Mouse (Mus musculus) Patski (cell line): Measurements from ENCODE around the gene Dync1h1. TPM values are rescaled to one million over a fixed set of nuclear protein-coding genes. Genes with fewer than 3 reads are reported as not detected.
"Not testable (repeated sequence)": the region's sequence is repeated elsewhere in the genome, so short reads cannot be mapped to it uniquely, and the experiment has no call there.

Experiments used
- ATAC-seq: fragments of 100-300 bp; one replicate; pipeline ENCODE4 v1.8.0; 2021
- CTCF ChIA-PET: fragments of 350-600 bp; sonication (Branson Sonifier 250); formaldehyde crosslinking; loops from one replicate; lab custom pipeline; 2022; ENCODE audit warnings: inconsistent platforms; lab: Charles Lee
- POLR2A ChIA-PET: fragments of 350-600 bp; sonication (Branson Sonifier 250); formaldehyde crosslinking; loops from one replicate; lab custom pipeline; 2022; ENCODE audit warnings: antibody characterized with exemption, inconsistent platforms; lab: Charles Lee
- DNase-seq: peaks from one replicate; pipeline ENCODE4 v3.0.0-alpha.2; 2011; ENCODE audit warnings: low read depth, low spot score
- H3K27me3 ChIP-seq: fragments of 371-371 bp; one replicate; pipeline ENCODE4 v1.5.1; 2021
- CTCF ChIP-seq: fragments of 100-300 bp; IDR thresholded peaks from one replicate; pipeline ENCODE4 v1.5.1; 2021
- in situ Hi-C: fragments of 300-500 bp; cut with MboI; formaldehyde crosslinking; loops from 3 replicates; pipeline ENCODE4 v1.11.1; 2018; ENCODE audit warnings: low pct_unique_long_range_greater_than_20kb, mixed read lengths
- polyA plus RNA-seq: library from polyadenylated mRNA; unstranded; gene quantifications from one replicate; pipeline ENCODE4 v1.2.3, GENCODE M21; 2021

Gene Dync1h1
- polyA plus RNA-seq, 1 experiment from 2014 or later, result 188 TPM

DNA sequence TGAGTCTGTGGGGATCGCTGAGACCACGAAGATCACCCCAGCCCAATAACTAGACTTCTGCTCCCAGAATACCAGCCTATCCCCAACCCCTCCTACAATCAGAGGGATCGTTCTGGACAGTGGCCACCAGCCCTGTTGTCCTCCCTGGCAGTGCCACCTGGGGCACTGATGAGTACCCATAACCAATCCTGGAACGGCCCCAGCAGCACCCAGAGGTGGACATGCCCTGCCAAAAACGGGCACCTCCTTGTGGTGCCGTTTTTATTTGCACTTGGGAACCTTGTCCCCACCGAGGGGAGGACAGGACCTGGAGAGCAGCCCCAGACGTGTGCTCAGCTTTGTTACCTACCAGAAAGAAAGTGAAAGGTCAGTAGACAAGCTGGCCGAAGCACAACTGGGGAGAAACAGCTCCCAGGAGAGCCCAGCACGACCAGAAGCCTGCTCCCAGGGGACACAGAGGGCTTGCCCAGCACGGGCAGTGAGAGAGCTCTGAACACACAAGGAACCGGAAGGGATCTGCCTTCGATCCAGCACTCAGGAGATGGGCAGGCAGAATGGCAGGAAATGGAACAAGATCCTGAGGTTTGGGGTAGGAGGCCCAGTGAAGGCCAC, 66.3 kb downstream of the Dync1h1 start:
- ChIA-PET POLR2A (no interaction called here), CTCF (interaction anchor here (1.4 kb wide), 1 partner anchor 16 kb away, joined by 3 read pairs; no protein-coding TSS in a partner anchor)
- no peak for DNase-seq
- in situ Hi-C loops, result no loop called here
- no peak for TF ChIP-seq CTCF
- no peaks in the 10 kb centered on the region for H3K27me3 ChIP-seq
- no peak for ATAC-seq

DNA sequence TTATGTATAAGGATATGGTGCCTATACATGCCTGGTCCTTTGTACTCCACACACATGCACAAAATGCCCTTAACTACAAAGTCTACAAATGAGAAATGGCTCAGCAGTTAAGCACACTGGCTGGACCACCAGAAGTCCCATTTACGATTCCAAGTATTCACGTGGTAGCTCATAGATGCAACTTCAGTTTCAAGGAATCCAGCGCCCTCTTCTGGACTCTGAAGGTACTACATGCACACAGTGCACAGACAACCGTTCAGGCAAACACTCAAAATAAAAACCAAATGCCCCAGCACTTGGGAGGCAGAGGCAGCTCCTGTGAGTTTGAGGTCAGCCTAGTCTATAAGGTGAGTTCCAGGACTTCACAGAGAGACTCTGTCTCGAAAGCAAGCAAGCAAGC, 73.0 kb downstream of the Dync1h1 start:
- ATAC-seq (no peak), DNase-seq (no peak)
- no peak for TF ChIP-seq CTCF
- CTCF ChIA-PET, result interaction anchor here (1.6 to 1.7 kb wide), 2 partner anchors 11 to 24 kb away, joined by 4 to 5 read pairs; no protein-coding TSS in a partner anchor
- H3K27me3 ChIP-seq, result no peaks in the 10 kb centered on the region
- in situ Hi-C loops, result no loop called here
- POLR2A ChIA-PET, result no interaction called here

DNA sequence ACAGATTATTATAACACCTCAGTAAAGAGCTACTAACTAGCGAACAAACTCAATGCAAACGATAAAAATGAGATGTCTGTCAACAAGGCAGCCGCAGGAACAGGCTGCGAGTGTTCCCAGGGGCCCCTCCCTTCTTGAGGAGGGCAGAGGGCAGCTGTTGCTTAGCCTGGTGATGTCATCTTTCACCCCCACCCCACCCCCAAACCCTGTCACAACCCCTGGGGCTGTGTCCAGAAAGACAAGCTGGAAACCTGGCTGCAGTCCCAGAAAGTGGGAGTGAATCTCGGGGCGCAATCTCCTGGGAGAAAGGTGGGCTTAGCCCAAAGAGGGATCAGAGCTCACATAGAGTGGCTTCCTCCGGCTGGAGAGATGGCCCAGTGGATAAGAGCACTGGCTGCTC, 79.9 kb downstream of the Dync1h1 start:
- TF ChIP-seq CTCF, result no peak
- ATAC-seq (no peak), DNase-seq (no peak)
- POLR2A ChIA-PET, result no interaction called here
- in situ Hi-C loops, result loop anchor here (10.0 kb wide), 1 partner anchor 164 kb away; the partner anchor contains the start of gene Mok
- no peaks in the 10 kb centered on the region for H3K27me3 ChIP-seq
- CTCF ChIA-PET, result interaction anchor here (1.9 kb wide), 1 partner anchor 22 kb away, joined by 5 read pairs; the partner anchor contains the start of gene Hsp90aa1

DNA sequence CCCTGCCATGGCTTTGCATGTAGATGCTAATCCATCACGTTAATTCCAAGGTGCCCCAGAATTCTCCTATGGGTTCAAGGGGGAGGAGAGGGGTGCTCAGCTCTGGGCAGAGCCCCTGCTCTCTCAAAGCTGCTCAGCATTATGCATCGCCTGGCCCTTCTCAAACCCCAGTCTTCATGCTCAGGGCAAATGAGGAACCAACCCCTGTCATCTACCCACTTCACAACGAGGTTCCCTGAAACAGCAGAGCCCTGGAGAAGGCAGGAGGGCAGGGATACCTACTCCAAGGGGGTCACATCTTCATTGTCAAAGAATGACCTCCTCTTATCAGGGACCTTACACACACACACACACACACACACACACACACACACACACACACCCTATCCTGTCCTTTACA, 80.6 kb downstream of the Dync1h1 start:
- H3K27me3 ChIP-seq, result no peaks in the 10 kb centered on the region
- POLR2A ChIA-PET, result no interaction called here
- ATAC-seq (no peak), DNase-seq (no peak)
- CTCF ChIA-PET, result interaction anchor here (1.9 kb wide), 1 partner anchor 21 kb away, joined by 5 read pairs; the partner anchor contains the start of gene Hsp90aa1
- in situ Hi-C loops, result loop anchor here (10.0 kb wide), 1 partner anchor 163 kb away; the partner anchor contains the start of gene Mok
- no peak for TF ChIP-seq CTCF

DNA sequence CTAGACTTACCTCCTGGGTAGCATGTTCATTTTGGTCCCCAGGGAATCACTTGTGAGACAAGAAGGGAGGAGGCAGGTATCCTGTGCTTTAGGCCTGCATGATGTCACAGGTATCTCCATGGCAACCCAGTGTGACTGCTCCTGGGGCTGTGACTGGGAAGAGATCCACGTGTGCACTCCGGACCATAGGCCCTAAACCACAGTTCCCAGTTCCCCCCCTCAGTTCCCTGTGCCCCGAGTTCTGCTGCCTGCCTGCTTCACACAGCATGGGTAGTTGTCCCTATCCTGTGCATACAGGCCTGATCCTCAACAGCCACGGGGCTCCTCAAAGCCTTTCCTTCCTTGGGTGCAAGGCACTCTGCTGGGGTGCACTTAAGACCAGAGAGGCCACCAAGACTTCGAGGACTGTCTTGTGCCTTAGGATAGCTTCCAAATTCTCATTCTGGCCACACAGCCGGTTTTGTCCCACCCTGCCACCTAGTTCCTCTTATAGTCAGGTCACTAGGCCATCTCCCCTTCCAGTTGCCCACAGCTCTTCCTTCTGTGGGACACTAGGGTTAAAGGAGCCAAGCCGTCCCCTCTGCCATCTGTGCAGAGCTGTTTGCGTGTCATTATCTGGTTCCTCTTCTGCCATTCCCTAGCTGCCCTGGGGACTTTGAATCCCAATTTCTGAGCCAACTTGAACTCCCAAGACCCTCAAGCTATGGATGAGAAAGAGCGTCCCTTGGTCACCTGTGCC, 81.5 kb downstream of the Dync1h1 start, which contains the start of gene 1700001K19Rik:
TSS of gene 1700001K19Rik (minus strand) at position 59 of the 739 bp plus-strand sequence.
- ATAC-seq (no peak), DNase-seq (no peak)
- TF ChIP-seq CTCF, result no peak
- in situ Hi-C loops, result loop anchor here (10.0 kb wide), 1 partner anchor 162 kb away; the partner anchor contains the start of gene Mok
- ChIA-PET POLR2A (no interaction called here), CTCF (interaction anchor here (1.9 kb wide), 1 partner anchor 20 kb away, joined by 5 read pairs; the partner anchor contains the start of gene Hsp90aa1)
- no peaks in the 10 kb centered on the region for H3K27me3 ChIP-seq

DNA sequence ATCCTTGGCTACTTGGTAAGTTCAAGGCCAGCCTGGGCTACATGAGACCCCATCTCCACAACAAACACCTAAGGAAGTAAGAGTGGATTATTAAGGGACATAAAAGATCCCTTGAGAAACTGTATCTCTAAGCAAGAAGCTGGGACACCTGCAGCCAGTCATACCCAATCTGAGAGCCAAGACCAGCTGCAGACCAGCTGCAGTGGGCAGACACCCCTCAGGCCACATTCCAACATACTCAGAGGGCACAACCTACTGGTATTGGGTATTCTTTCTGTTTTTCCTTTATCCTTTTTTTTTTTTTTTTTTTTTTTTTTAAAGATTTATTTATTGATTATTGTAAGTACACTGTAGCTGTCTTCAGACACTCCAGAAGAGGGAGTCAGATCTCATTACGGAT, 82.3 kb downstream of the Dync1h1 start:
- no peaks in the 10 kb centered on the region for H3K27me3 ChIP-seq
- TF ChIP-seq CTCF, result no peak
- DNase-seq (no peak), ATAC-seq (no peak)
- POLR2A ChIA-PET, result no interaction called here
- in situ Hi-C loops, result loop anchor here (10.0 kb wide), 1 partner anchor 161 kb away; the partner anchor contains the start of gene Mok
- CTCF ChIA-PET, result no interaction called here

DNA sequence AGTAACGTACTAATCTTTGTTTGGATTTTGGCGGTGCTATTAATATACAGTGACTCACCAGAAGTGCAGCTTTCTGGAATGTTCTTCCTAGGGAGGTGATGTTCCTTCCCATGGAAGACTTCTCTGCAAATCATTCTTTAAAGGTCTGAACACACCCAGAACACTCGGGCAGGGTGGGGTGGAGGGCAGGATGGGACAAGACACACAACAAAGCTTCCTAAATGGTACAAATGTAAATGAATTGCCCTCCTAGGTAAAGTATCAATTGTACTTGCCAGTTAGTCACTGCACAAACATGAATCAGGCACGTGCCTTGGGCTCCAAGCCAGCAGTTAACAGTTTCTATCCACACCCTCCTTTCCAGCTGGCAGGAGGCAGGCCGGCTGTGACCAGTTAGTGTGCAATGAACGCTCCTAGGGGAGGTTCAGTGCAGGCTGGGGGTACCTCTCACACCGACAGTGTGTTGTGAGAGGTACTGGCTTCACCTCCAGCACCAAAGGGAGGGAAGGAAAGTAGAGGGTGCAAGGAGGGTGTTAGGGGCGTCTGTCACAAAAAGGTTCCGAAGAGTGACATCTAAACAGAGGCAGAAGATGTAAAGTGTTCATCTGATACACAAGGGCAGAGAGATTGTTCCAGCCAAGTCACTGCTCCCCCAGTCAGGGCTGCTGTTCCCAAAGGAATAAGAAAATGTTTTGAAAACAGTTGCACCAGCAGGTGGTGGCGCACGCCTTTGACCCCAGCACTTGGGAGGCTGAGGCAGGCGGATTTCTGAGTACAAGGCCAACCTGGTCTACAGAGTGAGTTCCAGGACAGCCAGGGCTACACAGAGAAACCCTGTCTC, 86.9 kb downstream of the Dync1h1 start:
- TF ChIP-seq CTCF, result no peak
- POLR2A ChIA-PET, result interaction anchor here (0.6 kb wide), 1 partner anchor 81 kb away, joined by 3 read pairs; no protein-coding TSS in a partner anchor
- ATAC-seq (peak; percentile 80), DNase-seq (peak; percentile 69)
- no peaks in the 10 kb centered on the region for H3K27me3 ChIP-seq
- CTCF ChIA-PET, result interaction anchor here (1.4 to 1.6 kb wide), 2 partner anchors 9 to 13 kb away, joined by 3 to 4 read pairs; no protein-coding TSS in a partner anchor
- in situ Hi-C loops, result loop anchor here (10.0 kb wide), 1 partner anchor 157 kb away; the partner anchor contains the start of gene Mok

DNA sequence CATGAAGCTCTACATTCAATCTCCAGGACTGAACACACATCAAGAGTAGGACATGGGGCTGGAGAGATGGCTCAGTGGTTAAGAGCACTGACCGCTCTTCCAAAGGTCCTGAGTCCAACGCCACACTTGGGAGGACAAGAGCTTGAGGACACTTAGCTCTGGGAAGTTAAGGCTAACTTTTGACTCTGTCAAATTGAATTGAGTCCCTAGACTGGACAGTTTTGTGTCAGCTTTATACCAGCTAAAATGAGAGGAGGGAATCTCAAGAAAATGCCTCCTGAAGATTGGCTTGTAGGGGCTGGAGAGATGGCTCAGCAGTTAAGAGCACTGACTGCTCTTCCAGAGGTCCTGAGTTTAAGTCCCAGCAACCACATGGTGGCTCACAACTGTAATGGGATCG, 87.7 kb downstream of the Dync1h1 start:
- not testable (repeated sequence) for ATAC-seq, DNase-seq, H3K27me3 ChIP-seq
- in situ Hi-C loops, result loop anchor here (10.0 kb wide), 1 partner anchor 156 kb away; the partner anchor contains the start of gene Mok
- ChIA-PET CTCF (interaction anchor here (1.4 kb wide), 1 partner anchor 10 kb away, joined by 3 read pairs; no protein-coding TSS in a partner anchor), POLR2A (interaction anchor here (0.6 kb wide), 2 partner anchors 29 to 82 kb away, joined by 3 read pairs; no protein-coding TSS in a partner anchor)

DNA sequence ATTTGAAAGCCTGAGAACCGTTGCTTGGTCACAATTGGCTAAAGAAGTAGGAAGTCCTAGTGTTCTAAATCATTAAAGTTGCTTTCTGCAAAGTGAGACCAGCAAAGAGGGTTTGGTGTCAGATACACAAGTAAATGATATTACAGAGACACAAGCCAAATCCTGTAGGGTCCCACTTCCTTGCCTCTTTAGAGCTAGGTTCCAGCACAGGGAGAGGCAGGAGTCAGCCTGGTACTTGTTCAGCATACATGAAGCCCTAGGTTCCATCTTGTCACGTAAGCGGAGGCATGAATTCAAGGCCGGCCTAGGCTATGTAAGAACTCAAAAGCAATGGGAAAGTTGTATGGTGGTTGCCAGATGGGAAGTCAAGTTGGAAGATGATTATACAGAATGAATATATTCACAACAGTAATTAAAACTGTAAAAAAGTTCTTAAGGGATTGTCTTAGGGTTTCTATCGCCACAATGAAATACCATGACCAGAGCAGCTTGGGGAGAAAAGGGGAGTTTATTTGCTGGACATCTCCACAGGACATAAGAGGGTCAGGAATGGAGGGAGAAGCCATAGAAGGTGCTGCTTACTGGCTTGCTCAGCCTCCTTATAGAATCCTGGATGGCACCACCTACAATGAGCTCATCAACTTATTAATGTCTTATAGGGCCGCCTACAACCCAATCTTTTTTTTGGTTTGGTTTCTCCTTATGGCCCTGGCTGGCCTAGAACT, 88.8 kb downstream of the Dync1h1 start:
- TF ChIP-seq CTCF, result no peak
- CTCF ChIA-PET, result no interaction called here
- POLR2A ChIA-PET, result no interaction called here
- ATAC-seq (no peak), DNase-seq (no peak)
- in situ Hi-C loops, result loop anchor here (10.0 kb wide), 1 partner anchor 155 kb away; the partner anchor contains the start of gene Mok
- H3K27me3 ChIP-seq, result no peaks in the 10 kb centered on the region

DNA sequence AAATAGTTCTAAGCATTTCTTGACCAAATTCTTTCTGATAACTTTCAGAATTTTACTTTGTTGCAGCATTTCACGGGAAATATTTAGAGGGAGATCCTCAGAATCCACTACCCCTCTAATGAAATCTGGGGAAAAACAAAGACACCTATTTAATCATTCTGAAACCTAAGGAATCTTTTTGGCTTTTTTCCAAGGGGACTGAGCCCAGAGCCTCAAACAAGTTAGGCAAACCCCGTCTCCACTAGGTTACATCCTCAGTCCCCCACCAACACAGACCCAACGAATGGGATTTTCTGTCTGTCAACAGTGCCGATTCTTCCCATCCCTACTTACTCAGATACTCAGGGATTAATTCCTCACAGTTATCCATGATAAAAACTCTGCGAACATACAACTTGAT, 92.1 kb downstream of the Dync1h1 start:
- ATAC-seq, DNase-seq, POLR2A ChIA-PET, in situ Hi-C loops, H3K27me3 ChIP-seq, CTCF ChIA-PET: not testable (repeated sequence)
